Mouse (Mus musculus) kidney, postnatal 25 days (tissue): Measurements from ENCODE around the gene Pla2g16.

Experiments used
- DNase-seq, 2 experiments: peaks; one replicate each; pipeline ENCODE4 v3.0.0; 2021; ENCODE audit warnings: mixed read lengths in 2 of 2

Gene Pla2g16

GRCm38 (mm10) chr19:7557328-7557822, at the start of gene Pla2g16:
Pla2g16 (plus strand) TSS chr19:7557459.
- DNase-seq: peak; percentile 85 to 90

GRCm38 (mm10) chr19:7508026-7508425, 49.2 kb upstream of the Pla2g16 start:
- peak in 1 of 2 experiments; percentile 24 for DNase-seq

DNA sequence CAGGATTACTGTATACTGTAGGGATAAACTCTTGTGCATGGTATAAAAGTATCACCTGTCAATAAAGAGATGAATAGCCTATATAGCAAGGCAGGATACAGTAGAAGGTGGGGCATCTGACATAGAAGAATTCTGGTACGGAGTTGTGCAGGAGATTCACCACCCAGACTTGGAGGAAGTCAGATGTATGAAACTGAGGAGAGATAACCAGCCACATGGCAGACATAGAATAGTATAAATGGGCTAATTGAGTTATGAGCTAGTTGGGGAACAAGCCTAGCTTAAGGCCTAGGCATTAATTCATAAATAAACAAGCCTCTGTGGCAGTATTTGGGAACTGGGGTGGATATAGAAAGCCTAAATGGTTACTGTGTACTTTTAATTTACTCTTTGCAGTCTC, 40.8 kb upstream of the Pla2g16 start:
- no peak for DNase-seq

DNA sequence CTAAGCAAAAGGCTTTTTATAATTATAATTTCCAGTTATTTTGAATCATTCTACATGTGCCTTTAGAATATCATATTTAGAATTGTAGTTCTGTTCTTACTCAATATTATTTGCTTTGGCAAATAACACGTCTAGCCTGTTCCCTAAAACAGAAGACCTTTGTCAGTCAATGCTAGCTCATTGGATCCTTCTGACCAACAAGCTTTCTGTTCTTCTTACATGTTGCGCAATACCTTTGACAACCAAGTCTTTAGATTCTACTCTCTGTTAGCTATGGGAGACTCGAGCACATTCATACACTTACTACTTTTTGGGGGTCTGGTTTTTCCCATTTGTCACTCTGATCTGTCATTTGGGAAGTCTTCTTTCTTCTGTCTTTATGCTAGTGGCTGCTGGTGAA, 35.6 kb upstream of the Pla2g16 start:
- DNase-seq: no peak

- DNase-seq: no peak
Observed at GRCm38 (mm10) chr19:7522856-7523255, 34.4 kb upstream of the Pla2g16 start.

GRCm38 (mm10) chr19:7523292-7523691, 34.0 kb upstream of the Pla2g16 start:
- DNase-seq: peak in 1 of 2 experiments; percentile 60

GRCm38 (mm10) chr19:7523781-7524180, 33.5 kb upstream of the Pla2g16 start:
- no peak for DNase-seq

- no peak for DNase-seq
Observed at GRCm38 (mm10) chr19:7524879-7525278, 32.4 kb upstream of the Pla2g16 start.

DNA sequence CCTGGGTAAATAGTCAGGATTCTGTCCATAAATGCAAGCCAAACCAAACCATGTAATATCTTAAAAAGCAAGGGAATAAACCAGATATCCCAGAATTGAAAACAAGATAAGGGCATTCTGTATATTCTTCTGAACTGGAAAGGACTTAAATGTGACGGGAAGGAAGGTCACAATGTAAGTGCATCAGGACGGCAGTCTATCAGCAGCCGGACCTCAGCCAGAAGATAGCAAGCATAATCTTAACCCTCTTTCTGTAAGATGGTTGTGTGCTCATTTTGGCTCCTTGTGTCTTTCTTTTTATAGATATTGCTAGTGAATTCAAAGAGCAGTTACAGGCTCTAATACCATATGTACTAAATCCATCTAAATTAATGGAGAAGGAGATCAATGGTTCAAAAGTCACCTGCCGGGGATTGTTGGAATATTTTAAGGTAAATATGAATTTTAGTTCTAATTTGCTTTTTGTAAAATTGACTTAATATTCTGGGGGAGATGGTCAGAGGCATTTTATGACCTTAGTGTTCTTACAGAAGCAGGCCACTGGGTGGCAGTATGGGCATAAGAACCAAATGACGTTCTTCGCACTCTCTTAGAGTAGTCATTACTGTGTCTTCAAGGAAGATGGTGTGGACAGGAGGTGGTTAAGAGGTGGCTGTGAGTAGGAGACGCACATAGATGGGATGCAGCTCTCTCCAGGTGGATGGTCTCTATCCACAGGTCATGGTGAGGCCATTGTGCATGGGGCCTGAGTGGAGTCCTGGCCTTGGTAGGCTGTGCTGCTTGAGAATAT, 28.4 kb upstream of the Pla2g16 start:
- DNase-seq: peak; percentile 46 to 65

- DNase-seq: no peak
Observed at GRCm38 (mm10) chr19:7531906-7532305, 25.4 kb upstream of the Pla2g16 start.

GRCm38 (mm10) chr19:7533891-7534290, 23.4 kb upstream of the Pla2g16 start:
- peak; percentile 24 to 45 for DNase-seq

- DNase-seq: no peak
Observed at GRCm38 (mm10) chr19:7548924-7549323, 8.3 kb upstream of the Pla2g16 start.

GRCm38 (mm10) chr19:7551550-7552300, 5.5 kb upstream of the Pla2g16 start:
- no peak for DNase-seq

- DNase-seq: no peak
Observed at GRCm38 (mm10) chr19:7552301-7552673, 5.0 kb upstream of the Pla2g16 start.

DNA sequence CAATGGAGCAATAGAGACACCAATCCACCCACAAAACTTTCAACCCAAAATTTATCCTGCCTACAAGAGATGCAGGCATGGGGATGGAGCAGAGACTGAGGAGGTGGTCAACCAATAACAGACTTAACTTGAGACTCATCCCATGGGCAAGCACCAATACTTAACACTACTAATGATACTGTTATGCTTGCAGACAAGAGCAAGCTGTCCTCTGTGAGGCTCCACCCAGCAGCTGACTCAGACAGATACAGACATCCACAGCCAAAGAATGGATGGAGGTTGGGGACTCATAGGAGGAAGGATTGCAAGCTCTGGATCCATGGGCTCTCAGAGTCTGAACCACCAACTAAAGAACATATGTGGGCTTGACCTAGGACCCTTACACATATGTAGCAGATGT, 3.8 kb upstream of the Pla2g16 start:
- no peak for DNase-seq

- DNase-seq: no peak
Observed at GRCm38 (mm10) chr19:7554881-7555280, 2.4 kb upstream of the Pla2g16 start.

GRCm38 (mm10) chr19:7556641-7557040, 618 bp upstream of the Pla2g16 start:
- DNase-seq: no peak

DNA sequence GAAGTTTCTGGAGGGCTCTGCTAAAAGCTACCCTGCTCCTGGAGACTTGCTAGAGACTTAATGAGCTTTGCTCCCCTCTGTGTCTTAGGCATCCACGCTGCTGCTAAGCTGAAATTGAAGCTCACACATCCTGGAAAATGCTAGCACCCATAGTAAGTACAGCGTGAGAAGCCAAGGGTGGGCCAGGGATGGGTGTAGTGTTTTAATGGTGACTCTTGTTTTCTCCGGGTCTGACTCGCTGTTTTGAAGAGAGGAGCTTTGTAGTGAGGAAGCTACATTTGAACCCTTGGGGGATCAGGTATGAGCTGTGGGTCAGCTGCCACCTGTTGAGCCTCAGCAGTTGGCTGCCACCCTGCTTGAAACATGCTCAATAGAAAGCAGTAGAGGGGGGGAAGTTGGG, 585 bp downstream of the Pla2g16 start:
- no peak for DNase-seq

DNA sequence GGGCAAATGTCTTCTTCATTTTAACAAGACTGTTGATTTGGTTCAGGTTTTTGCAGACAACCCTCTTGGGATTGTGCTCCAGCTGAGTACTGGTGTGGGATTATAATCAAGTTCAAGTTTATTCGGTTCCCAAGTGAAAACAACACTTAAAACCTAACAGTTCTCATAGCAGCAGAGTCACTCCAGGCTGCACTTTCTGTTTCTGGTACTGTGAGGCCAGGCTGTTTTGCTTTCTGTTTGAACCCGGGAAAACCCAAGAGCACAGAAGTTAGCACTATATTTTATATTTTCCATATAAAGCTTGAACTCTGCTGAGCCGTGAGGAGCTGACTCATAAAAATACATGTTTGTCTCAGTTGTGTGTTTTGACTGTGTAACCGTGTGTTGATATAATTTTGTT, 1.4 kb downstream of the Pla2g16 start:
- DNase-seq: no peak

GRCm38 (mm10) chr19:7559986-7560385, 2.7 kb downstream of the Pla2g16 start:
- DNase-seq: no peak

GRCm38 (mm10) chr19:7561456-7561855, 4.2 kb downstream of the Pla2g16 start:
- DNase-seq: no peak

- DNase-seq: no peak
Observed at GRCm38 (mm10) chr19:7562601-7563129, 5.4 kb downstream of the Pla2g16 start.

GRCm38 (mm10) chr19:7563676-7564075, 6.4 kb downstream of the Pla2g16 start:
- no peak for DNase-seq

GRCm38 (mm10) chr19:7564457-7564856, 7.2 kb downstream of the Pla2g16 start:
- no peak for DNase-seq
